Mouse (Mus musculus) heart, embryonic 11.5 days (tissue): ENCODE measurements at regions not wholly inside any gene's neighbourhood (a gene's known extent, or its start where the extent isn't known, plus 50 kb on each side); places are given as distances from the start of the nearest gene placed in this dataset.

Source experiments
- ATAC-seq: fragments of 200-750 bp; cut with Nextera tagmentation; replicated peaks from 2 replicates; pipeline ENCODE4 v1.8.0; 2017; ENCODE audit warnings: moderate library complexity; ENCODE audit not compliant: insufficient number of reproducible peaks, low FRiP score, low TSS enrichment
- H3K27ac ChIP-seq: fragments of 300-500 bp; sonication (generic); 2 replicates; pipeline ENCODE4 v1.5.1; 2014; ENCODE audit warnings: mild to moderate bottlenecking, low read depth, low read length
- H3K27me3 ChIP-seq: fragments of 300-500 bp; sonication (generic); 2 replicates; pipeline ENCODE4 v1.6.1; 2014; ENCODE audit warnings: mild to moderate bottlenecking, low read length, mixed read lengths; ENCODE audit not compliant: control insufficient read depth, insufficient read depth
- H3K36me3 ChIP-seq: fragments of 300-500 bp; sonication (generic); 2 replicates; pipeline ENCODE4 v1.6.1; 2014; ENCODE audit warnings: mild to moderate bottlenecking, low read length, moderate library complexity, mixed read lengths; ENCODE audit not compliant: control insufficient read depth, insufficient read depth
- H3K4me1 ChIP-seq: fragments of 300-500 bp; sonication (generic); 2 replicates; pipeline ENCODE4 v1.6.1; 2014; ENCODE audit warnings: low read length; ENCODE audit not compliant: control insufficient read depth, insufficient read depth
- H3K4me2 ChIP-seq: fragments of 300-500 bp; sonication (generic); 2 replicates; pipeline ENCODE4 v1.6.1; 2014; ENCODE audit warnings: mild to moderate bottlenecking, moderate library complexity
- H3K4me3 ChIP-seq: fragments of 300-500 bp; sonication (generic); 2 replicates; pipeline ENCODE4 v1.5.1; 2014; ENCODE audit warnings: low read depth, low read length
- H3K9ac ChIP-seq: fragments of 300-500 bp; sonication (generic); 2 replicates; pipeline ENCODE4 v1.6.1; 2014; ENCODE audit warnings: mild to moderate bottlenecking, low read depth, low read length, moderate library complexity
- H3K9me3 ChIP-seq: fragments of 300-500 bp; sonication (generic); replicated peaks from 2 replicates; pipeline ENCODE4 v1.6.1; 2016; ENCODE audit warnings: low read length; ENCODE audit not compliant: control insufficient read depth
- WGBS: fragments of 180-500 bp; shearing (Covaris S2); extraction: QIAGEN DNeasy Blood & Tissue Kit; methylation state at CpG from one replicate; pipeline ENCODE4 v1.1.7; 2014; ENCODE audit not compliant: insufficient replicate concordance; 5-methylcytosine and 5-hydroxymethylcytosine counted together

DNA sequence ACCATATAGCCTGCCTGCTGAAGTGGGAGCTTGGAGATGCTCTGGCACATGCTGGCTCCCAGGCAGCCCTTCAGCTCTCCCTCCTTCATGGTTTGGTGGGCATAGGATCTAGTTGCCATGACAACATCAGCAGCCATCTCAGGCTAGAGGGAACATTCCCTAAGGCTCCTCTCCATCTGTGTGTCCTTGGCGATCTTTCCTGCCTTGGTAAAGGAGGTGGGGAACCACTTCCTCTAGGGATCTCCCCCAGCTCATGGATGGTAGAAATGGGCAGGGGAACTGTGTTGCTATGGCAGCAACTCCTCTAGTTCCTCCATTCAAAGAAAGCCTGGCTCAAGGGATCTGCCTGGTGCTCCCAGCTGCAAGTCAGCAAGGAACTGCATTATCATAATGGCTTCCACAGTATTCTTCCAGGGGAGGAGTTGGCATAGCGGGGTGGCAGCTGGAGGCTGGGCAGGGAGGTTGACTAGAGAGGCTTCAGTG lies 74.6 kb upstream of the Gpr158 start:
- no peak for ATAC-seq

DNA sequence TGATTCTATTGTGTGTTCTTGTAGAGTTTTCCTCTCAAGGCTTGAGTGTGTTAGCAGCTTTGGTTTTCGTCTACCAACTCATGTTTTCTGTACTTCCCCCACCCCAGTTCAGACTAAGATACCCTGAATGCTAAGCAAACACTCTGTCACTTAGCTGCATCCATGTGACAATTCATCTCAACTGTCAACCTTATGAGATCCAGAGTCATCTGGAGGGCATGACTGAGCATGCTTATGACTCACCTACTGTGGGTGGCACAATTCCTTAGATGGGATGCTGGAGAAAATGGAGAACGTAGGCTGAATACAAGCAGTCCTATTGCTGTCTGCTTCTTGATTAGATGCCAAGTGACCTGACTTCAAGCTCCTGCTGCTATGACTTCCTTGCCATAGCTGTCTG lies 73.3 kb upstream of the Gpr158 start:
- H3K4me1 ChIP-seq, result no peaks in the 10 kb centered on the region
- H3K9ac ChIP-seq, result no peak overlapping the region
- H3K4me3 ChIP-seq, result no peak overlapping the region
- no peaks in the 10 kb centered on the region for H3K27me3 ChIP-seq
- H3K27ac ChIP-seq, result no peak overlapping the region
- H3K4me2 ChIP-seq, result no peak overlapping the region
- no peak for ATAC-seq
- 68% methylated on average over 2 of the region's 2 CpGs for WGBS
- no peaks in the 10 kb centered on the region for H3K9me3 ChIP-seq
- no peaks in the 10 kb centered on the region for H3K36me3 ChIP-seq

More for the DNA sequence above, 74.6 kb upstream of the Gpr158 start:
- Histone ChIP-seq H3K9ac (no peak overlapping the region), H3K9me3 (no peaks in the 10 kb centered on the region), H3K4me1 (no peaks in the 10 kb centered on the region), H3K27me3 (no peaks in the 10 kb centered on the region), H3K36me3 (no peaks in the 10 kb centered on the region), H3K4me2 (no peak overlapping the region), H3K27ac (no peak overlapping the region), H3K4me3 (no peak overlapping the region)
- WGBS, result 49% methylated on average over 2 of the region's 2 CpGs

DNA sequence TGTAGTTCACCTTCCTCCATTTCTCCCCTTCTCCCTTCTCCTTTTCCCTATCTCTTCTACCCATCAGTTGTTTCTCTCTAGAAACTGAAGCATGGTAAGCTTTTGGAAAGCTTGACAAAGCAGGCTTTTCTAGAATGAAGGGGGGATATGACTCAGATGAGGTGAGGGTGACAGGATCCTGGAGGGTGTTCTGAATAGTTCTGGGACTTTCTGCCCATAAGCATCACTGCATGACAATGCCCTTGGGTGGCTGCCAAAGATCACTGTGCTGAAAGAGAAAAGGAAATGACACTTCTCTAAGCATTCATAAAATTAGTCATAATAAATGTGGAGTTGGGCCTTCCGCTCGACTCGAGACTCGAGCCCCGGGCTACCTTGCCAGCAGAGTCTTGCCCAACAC lies 67.7 kb upstream of the Gpr158 start:
- no peak for ATAC-seq
- Histone ChIP-seq H3K4me2 (no peak overlapping the region), H3K36me3 (no peaks in the 10 kb centered on the region), H3K27ac (no peak overlapping the region), H3K27me3 (no peaks in the 10 kb centered on the region), H3K4me3 (no peak overlapping the region), H3K9ac (no peak overlapping the region), H3K4me1 (no peaks in the 10 kb centered on the region), H3K9me3 (no peaks in the 10 kb centered on the region)
- WGBS, result 86% methylated on average over 5 of the region's 5 CpGs
